Mouse (Mus musculus): ENCODE measurements around the gene Arhgef28.

Gene Arhgef28

DNA sequence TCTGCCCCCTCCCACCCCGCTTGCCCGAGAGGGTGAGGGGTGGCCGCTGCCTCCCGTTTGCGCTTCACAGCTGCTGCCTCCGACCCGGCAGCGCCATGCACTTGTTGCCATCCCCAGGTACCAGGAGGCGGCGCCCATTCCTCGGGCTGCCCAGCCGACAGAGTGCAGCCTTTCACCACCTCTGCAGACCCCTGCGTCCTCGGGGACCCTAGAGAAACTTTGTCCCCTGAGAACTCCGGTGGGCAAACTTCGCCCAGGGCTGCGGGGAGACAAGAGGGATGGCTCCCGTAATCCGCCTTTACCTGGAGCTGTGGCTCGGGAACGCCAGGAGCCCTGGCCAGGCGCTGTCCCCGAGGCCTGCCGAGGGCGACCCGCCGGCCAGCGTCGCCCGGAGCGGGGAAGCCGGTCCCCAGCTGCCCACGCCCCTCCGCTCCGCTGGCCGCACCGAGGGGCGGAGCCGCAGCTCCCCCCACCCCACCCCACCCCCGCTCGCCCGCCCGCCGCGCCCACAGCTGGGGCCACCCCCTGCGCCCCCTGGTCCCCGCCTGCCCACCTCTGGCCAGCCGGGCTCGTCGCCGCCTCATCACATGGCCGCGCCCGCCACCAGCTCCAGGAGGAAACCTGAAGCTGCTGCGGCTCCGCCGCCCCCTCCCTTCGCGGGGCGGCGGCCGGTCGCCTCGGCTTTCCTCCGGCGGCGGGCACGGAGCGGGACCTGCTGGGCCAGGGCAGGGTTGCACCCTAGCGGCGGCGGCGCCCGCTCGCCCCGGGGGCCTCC, at the start of gene Arhgef28:
Gene Arhgef28 (minus strand): TSS at position 669 of the 775 bp plus-strand sequence.
- peak; percentile 98 for DNase-seq

DNA sequence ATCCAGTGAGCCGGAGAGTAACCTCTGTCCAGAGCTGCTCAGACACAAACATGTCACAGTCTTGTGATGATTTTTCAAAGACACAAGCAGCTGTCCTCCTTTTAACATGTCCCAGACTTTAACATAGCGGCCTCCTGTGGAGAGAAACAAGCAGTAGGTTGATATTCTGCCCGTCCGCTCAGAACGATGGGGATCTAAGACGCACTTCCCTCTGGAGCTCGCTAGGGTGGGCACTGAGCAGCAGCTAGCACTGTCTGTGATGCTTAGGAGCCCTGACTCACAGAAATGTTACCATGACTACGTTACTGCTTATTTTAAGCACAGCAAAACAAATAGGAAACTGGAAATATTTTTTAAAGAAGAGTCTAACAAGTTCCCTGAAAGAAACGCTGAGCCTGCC, 48.7 kb upstream of the Arhgef28 start:
- peak; percentile 92 for DNase-seq

DNA sequence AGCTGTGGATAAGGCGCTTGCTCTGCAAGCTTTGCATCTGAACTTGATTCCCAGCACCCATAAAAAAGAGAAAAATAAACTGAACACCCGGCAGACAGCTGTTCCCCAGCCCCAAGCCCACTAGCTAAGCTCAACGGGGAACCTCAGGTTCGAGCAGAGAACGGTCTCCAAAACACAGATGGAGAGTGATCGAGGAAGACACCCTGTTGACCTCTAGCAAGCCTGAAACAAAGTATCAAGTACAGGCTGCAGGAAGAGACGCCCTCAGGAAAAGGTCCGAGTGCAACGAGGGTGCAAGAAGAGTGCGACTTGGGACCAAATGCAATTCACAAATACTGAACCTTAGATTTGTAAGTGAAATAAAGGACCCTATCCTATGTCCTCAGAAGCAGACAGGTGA, 43.4 kb upstream of the Arhgef28 start:
- peak; percentile 71 for DNase-seq

- DNase-seq: peak; percentile 74
Measured at GRCm38 (mm10) chr13:98245386-98245785, 39.1 kb upstream of the Arhgef28 start.

DNA sequence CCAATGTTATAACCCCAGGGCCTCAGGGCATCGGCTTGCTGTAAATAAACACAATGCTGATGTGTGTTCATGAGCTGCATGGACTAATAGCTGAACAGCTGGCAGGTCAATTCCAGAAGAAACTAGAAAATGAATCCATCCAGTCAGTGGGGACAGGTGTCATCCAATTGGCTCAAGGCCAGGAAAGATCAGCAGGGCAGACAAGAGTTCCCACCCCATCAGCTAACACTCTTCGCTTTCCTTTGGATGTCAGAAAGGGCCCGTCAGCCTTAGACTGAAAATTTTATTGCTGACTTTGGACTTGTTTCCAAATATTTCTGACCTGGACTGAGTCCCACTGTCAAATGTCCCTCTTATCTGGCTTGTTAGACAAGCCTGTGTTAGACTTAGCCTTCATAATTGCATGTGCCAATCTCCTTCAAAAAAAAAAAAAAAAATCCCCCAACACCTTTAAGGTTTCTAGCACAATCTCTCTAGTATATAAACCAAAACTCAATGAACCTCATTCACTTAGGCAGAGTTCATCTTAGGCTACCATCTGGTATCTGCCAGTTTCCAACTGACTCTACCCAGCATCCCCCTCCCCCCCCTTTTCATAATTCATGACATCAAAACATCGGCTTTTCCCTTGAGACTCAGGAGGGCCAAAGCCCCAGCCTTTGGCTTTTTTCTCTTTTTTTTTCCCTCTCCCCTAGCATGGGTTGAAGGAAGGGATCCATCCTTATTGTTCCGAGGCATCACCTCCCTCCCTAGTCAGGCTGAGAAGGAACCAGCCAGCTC, 38.5 kb upstream of the Arhgef28 start:
- peak; percentile 88 for DNase-seq

DNA sequence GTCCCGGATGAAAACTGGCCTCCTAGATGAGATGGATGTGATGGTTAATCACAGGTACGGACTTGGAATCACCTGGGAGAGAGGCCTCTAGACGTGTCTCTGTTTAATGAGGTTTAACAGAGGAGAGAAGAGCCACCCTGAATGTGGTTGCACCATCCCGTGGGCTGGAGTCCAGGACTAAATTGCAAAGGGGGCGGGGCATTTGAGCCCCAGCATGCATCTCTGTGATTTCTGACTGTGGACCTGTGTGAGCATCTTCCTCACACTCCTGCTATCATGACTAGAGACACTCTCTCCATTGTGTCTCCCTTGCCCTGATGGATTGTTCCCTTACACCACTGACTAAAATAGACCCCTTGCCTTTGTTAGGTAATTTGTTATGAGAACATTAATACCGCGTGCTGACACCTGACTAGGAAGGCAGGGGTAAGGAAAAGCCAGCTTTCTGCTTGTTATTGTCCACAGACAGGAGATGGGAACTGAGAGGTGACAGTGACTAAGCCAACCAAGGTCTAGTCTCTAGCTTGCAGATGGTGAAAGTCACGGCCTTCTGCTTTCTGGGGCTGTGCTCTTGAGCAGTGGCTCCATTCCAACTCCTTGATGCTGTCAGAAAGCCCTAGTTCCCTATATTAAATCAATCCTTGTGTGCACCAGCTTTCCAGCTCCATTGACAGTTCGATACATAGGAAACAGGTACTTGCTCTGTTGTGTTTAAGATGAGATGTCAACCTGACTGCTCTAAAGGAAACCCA, 35.5 kb upstream of the Arhgef28 start:
- peak; percentile 83 for DNase-seq

GRCm38 (mm10) chr13:98239978-98240641, 33.9 kb upstream of the Arhgef28 start:
- peak; percentile 76 for DNase-seq

DNA sequence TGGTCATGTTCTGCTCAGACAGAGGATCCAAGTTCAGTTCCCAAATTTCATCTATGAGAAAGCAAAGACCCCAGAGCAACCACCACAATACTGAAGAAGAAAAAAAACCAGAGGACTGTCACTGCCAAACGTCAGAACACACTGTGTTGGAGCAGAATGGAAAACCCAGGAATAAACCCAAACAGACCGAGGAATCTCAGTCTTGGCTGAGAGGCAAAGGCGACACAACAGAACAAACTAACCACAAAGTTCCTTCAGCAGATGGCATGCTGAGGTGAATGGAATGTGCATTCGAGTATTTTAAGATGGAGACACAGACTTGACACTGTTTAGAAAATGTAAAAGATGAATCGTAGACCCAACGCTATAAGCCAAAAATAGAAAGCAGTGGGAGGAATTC, 29.2 kb upstream of the Arhgef28 start:
- DNase-seq: peak; percentile 67

DNA sequence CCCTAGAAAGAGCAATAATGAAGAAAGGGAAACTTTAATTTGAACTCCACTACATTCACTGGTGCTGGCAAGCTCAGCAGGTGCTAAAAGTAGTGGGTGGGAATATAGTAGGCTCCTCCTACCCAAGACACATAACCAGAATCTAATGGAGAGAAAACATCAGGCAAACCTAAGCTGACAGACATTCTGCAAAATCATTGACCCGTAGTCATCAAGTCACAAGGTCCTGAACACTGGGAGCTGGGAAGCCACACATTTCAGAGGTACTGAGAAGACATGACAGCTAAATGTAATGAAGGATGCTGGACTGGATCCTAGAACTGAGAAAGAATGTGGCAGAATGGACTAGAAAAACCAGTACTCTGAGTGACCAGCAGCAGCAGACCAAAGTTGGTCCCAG, 24.3 kb upstream of the Arhgef28 start:
- DNase-seq: peak; percentile 24

- DNase-seq: peak; percentile 27
Measured at GRCm38 (mm10) chr13:98226225-98226624, 20.0 kb upstream of the Arhgef28 start.

- DNase-seq: peak; percentile 85
Measured at GRCm38 (mm10) chr13:98222848-98223247, 16.6 kb upstream of the Arhgef28 start.

DNA sequence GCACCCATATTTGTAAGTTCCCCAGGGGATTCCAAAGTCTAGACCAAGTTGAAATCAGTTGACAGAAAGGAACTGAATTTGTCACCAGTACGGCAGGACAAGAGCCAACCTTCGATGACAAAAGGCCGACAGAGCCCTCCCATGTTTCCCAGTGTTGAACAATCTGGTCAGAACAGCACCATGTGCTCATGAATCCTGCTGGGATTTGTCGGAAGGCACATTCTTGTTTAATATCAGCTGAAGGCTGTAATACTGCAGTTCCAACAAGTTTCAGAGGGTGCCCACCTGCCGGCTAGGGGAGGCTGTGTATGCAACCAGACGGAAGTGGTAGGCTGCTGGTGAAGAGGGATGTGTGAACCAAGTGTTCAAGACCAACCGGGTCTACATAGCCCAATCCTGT, 3.9 kb upstream of the Arhgef28 start:
- DNase-seq: peak; percentile 82

DNA sequence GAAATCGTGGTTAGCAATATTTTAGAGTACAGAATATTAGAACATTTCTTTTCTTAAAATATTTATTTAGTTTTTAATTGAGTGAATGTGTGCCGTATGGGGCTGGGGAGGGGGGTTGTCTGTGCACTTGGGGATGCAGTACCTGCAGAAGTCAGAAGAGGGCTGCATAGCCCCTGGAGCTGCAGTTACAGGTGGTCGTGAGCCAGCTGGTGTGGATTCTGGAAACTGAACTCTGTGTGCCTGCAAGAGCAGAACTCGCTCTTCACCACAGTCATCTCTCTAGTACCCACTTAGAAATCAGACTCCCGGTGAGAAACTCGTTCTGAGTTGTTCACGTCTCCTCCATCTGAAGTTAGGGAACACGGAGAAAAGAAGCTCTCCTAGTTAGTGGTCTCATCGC, 2.6 kb upstream of the Arhgef28 start:
- DNase-seq: peak; percentile 61

DNA sequence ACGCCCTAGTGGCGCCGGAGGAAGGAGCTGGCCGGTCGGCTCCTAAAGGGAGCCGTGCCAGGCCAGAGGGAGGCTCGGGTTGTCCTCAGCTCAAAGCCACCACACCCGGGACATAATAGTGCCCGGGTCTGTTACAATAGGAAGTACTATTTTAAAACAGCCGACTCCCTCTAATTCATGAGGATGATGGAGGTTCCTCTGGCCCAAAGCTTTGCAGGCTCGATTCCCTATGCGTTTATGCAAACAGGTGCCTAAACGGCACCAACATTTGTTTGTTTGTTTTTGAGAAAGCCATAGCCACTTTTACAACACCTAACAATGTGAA, 269 bp upstream of the Arhgef28 start:
- no peak for DNase-seq

DNA sequence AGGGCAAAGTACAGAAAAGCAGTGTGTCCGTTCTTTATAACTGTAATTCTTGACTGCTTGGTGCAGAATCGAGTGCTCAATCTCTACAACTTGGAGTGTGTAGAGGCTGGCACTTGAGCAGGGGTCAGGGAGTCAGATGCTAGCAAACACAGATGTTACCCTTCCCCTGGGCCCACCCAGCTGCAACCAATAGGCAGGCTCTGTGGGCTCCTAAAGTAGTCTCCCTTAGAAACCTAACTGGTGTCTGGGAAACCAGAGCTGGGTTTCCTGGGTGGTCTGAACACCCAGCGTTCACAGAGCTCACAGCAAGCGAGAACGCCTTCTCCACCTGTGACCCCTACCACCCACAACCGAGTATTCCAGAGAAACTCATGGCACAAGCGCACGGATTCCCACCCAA, 1.1 kb downstream of the Arhgef28 start:
- DNase-seq: peak; percentile 87

GRCm38 (mm10) chr13:98204371-98204770, 1.9 kb downstream of the Arhgef28 start:
- DNase-seq: peak; percentile 65

- DNase-seq: peak; percentile 86
Measured at GRCm38 (mm10) chr13:98201436-98201835, 4.8 kb downstream of the Arhgef28 start.

DNA sequence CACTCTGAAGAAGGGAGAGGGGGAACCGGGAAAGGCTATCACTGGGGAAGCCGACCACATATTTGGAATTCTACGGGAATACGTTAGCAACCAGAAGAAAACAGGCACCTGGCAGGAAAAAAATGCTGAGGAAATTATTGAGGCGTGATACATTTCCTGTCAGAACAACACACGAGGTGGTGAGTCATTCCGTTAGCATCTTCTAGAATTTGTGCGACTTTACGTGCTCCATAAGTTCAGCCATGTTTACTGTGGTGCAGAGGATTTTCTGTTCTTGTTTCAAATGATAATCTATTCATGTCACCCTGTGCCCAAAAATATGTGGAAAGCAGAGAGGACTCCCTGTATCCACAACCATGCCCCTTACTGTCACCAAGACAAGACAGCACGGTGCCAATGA, 13.6 kb downstream of the Arhgef28 start:
- peak; percentile 83 for DNase-seq

DNA sequence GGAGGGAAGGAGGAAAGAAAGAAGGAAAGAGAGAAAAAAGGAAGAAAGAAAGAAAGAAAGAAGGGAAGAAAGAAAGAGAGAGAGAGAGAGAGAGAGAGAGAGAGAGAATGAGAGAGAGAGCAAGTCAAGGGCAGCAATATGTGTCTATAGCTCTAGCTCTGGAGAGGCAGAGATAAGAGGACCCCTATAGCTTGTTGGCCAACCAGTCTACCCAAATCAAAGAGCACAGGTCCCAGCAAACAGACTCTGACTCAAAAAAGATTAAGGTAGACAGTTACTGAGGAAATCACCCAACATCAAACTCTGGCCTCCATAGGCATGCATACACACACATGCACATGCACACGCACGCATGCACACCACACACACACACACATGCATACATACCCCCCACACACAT, 17.7 kb downstream of the Arhgef28 start:
- no peak for DNase-seq

DNA sequence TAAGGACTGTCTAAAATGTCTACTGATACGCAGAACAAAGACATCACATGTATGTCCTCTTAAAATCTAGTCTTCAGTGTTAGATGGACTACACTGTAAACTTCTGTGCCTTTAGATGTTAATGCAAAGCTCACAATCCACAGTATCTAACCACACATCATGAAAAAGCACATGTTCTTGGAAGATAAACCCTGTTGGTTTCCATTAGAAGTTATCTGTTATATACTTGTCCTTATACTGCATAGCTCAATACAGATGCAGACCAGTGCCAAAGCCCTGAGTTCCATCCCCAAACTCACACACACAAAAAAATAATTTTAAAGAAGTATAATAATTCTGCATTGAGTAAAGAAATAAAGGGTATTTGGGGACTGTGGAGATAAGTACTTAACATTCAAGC, 18.3 kb downstream of the Arhgef28 start:
- DNase-seq: no peak

DNA sequence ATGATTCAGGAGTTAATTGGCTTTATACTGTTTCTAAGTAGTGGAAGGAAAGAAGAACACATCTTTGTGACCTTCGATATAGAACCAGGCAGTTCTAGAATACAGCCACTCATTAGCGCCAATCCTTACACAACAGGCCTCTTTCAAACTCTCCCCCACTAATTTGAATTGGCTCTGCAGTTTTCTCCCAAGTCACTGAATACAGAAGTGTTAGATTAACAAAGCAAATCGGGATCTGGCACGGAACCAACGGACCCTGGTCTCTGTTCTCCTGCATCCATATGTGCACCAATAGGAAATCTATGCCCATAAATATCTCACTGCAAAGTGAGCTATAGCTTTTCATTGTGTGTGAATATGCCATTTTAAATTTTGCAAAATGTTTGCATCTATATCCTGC, 20.1 kb downstream of the Arhgef28 start:
- no peak for DNase-seq

- DNase-seq: peak; percentile 89
Measured at GRCm38 (mm10) chr13:98184632-98185031, 21.6 kb downstream of the Arhgef28 start.
